Mouse (Mus musculus) bone marrow macrophage, adult 2 months (primary cell): ENCODE measurements around the gene Lst1. TPM values are rescaled to one million over a fixed set of nuclear protein-coding genes. Genes with fewer than 3 reads are reported as not detected.

ENCODE experiments used
- H3K27ac ChIP-seq: 2 replicates; pipeline ENCODE4 v1.5.1; 2012; ENCODE audit warnings: low read depth, low read length; ENCODE audit not compliant: insufficient read depth
- H3K4me1 ChIP-seq: 2 replicates; pipeline ENCODE4 v1.6.1; 2012; ENCODE audit warnings: low read length; ENCODE audit not compliant: control insufficient read depth, insufficient read depth
- H3K4me3 ChIP-seq: 2 replicates; pipeline ENCODE4 v1.5.1; 2012; ENCODE audit warnings: mild to moderate bottlenecking, low read length, moderate library complexity; ENCODE audit not compliant: insufficient read depth
- CTCF ChIP-seq: IDR thresholded peaks from 2 replicates; pipeline ENCODE4 v1.5.1; 2012; ENCODE audit warnings: low read depth, mild to moderate bottlenecking, low read length, moderate library complexity
- POLR2A ChIP-seq: IDR thresholded peaks from 2 replicates; pipeline ENCODE4 v1.6.1; 2012; ENCODE audit warnings: mild to moderate bottlenecking, low read depth, low read length, borderline replicate concordance
- polyA plus RNA-seq: library from polyadenylated mRNA; stranded (reverse); fragments of >200 nt; gene quantifications from 2 replicates; pipeline ENCODE4 v1.2.4, GENCODE M21; 2012; ENCODE audit not compliant: missing spikeins, insufficient read depth, insufficient read length

Lst1 gene
- polyA plus RNA-seq, 1 experiment, result 811 TPM

- H3K4me1 ChIP-seq, result peaks cover 37% of the 10 kb centered on the region
- TF ChIP-seq POLR2A, result no peak
- peak; percentile 9; the same call in 1 of the 2 replicates for TF ChIP-seq CTCF
- peak overlapping the region; percentile 95 for H3K27ac ChIP-seq
- H3K4me3 ChIP-seq, result peak overlapping the region; percentile 56
These were observed 2.3 kb downstream of the Lst1 start for GRCm38 (mm10) chr17:35185639-35186611.

- no peak for TF ChIP-seq CTCF
- no peak for TF ChIP-seq POLR2A
- no peak overlapping the region for H3K27ac ChIP-seq
- H3K4me1 ChIP-seq, result peaks cover 19% of the 10 kb centered on the region
These were observed 8.1 kb downstream of the Lst1 start for GRCm38 (mm10) chr17:35180093-35180492.

GRCm38 (mm10) chr17:35178528-35178927 lies 9.7 kb downstream of the Lst1 start:
- Histone ChIP-seq H3K4me1 (peaks cover 22% of the 10 kb centered on the region), H3K4me3 (no peak overlapping the region), H3K27ac (no peak overlapping the region)
- TF ChIP-seq POLR2A (no peak), CTCF (peak; percentile 91)

More at GRCm38 (mm10) chr17:35180093-35180492, 8.1 kb downstream of the Lst1 start:
- H3K4me3 ChIP-seq, result no peak overlapping the region

GRCm38 (mm10) chr17:35175968-35176367 lies 12.3 kb downstream of the Lst1 start, which contains the start of gene Aif1:
Gene Aif1, minus strand, starts transcription at chr17:35176068.
- Histone ChIP-seq H3K27ac (peak within 1 kb of the TSS; percentile 88), H3K4me1 (peaks cover 41% of the 10 kb centered on the region), H3K4me3 (no peak within 1 kb of the TSS)
- TF ChIP-seq POLR2A (no peak), CTCF (no peak)

- Histone ChIP-seq H3K4me3 (no peak overlapping the region), H3K4me1 (peaks cover 43% of the 10 kb centered on the region), H3K27ac (peak overlapping the region; percentile 88)
- TF ChIP-seq POLR2A (no peak), CTCF (no peak)
These were observed 12.9 kb downstream of the Lst1 start for GRCm38 (mm10) chr17:35175382-35175781.

GRCm38 (mm10) chr17:35174201-35174977 lies 13.8 kb downstream of the Lst1 start:
- Histone ChIP-seq H3K4me1 (peaks cover 43% of the 10 kb centered on the region), H3K4me3 (no peak overlapping the region), H3K27ac (peak overlapping the region; percentile 88)
- TF ChIP-seq POLR2A, result no peak
- no peak for TF ChIP-seq CTCF

GRCm38 (mm10) chr17:35173329-35173728 lies 14.9 kb downstream of the Lst1 start:
- Histone ChIP-seq H3K4me1 (peaks cover 41% of the 10 kb centered on the region), H3K4me3 (no peak overlapping the region), H3K27ac (peak overlapping the region; percentile 88)
- TF ChIP-seq CTCF, result no peak
- no peak for TF ChIP-seq POLR2A

GRCm38 (mm10) chr17:35172445-35173234 lies 15.6 kb downstream of the Lst1 start:
- peaks cover 41% of the 10 kb centered on the region for H3K4me1 ChIP-seq
- TF ChIP-seq POLR2A (no peak), CTCF (peak; percentile 17; the same call in 1 of the 2 replicates)
- H3K27ac ChIP-seq, result peak overlapping the region; percentile 96
- peak overlapping the region; percentile 78 for H3K4me3 ChIP-seq
